Mouse (Mus musculus) thymus, adult 2 months (tissue): ENCODE measurements around the gene Rcsd1. TPM values are rescaled to one million over a fixed set of nuclear protein-coding genes. Genes with fewer than 3 reads are reported as not detected.

Experiments
- DNase-seq: peaks from one replicate; pipeline ENCODE4 v3.0.0; 2021
- H3K27ac ChIP-seq: fragments of 200-500 bp; 2 replicates; pipeline ENCODE4 v1.5.1; 2012; ENCODE audit warnings: low read length, control low read depth; ENCODE audit not compliant: control insufficient read depth, insufficient read depth
- H3K27me3 ChIP-seq: fragments of 200-500 bp; 2 replicates; pipeline ENCODE4 v1.6.1; 2012; ENCODE audit warnings: mild to moderate bottlenecking, low read length, moderate library complexity, mixed read lengths; ENCODE audit not compliant: control insufficient read depth, insufficient read depth
- H3K36me3 ChIP-seq: fragments of 200-500 bp; 2 replicates; pipeline ENCODE4 v1.6.1; 2012; ENCODE audit warnings: mild to moderate bottlenecking, low read length, moderate library complexity; ENCODE audit not compliant: control insufficient read depth, insufficient read depth
- H3K4me1 ChIP-seq: fragments of 200-500 bp; replicated peaks from 2 replicates; pipeline ENCODE4 v1.6.1; 2012; ENCODE audit warnings: low read length; ENCODE audit not compliant: control insufficient read depth, insufficient read depth
- H3K4me3 ChIP-seq: fragments of 200-500 bp; 2 replicates; pipeline ENCODE4 v1.5.1; 2012; ENCODE audit warnings: mild to moderate bottlenecking, low read length, control low read depth, moderate library complexity; ENCODE audit not compliant: control insufficient read depth, insufficient read depth
- CTCF ChIP-seq: fragments of 200-500 bp; IDR thresholded peaks from 2 replicates; pipeline ENCODE4 v1.5.1; 2012; ENCODE audit warnings: mild to moderate bottlenecking, control low read depth, low read length, moderate library complexity, borderline replicate concordance; ENCODE audit not compliant: control insufficient read depth, poor library complexity, insufficient read depth; ENCODE audit errors: extremely low read depth
- POLR2A ChIP-seq: fragments of 200-500 bp; IDR thresholded peaks from 2 replicates; pipeline ENCODE4 v1.6.1; 2012; ENCODE audit warnings: mild to moderate bottlenecking, low read length, control low read depth, moderate library complexity; ENCODE audit not compliant: control insufficient read depth, poor library complexity, insufficient read depth; ENCODE audit errors: extremely low read depth
- WGBS: fragments of 180-500 bp; shearing (Covaris S2); methylation state at CpG from one replicate; pipeline ENCODE4 v1.1.7; 2018; 5-methylcytosine and 5-hydroxymethylcytosine counted together
- polyA plus RNA-seq: library from polyadenylated mRNA; depleted of rRNA; stranded (reverse); fragments of >200 nt; gene quantifications from 2 replicates; pipeline ENCODE4 v1.2.3, GENCODE M21; 2012

The Rcsd1 gene
- polyA plus RNA-seq, 1 experiment = 249 TPM

DNA sequence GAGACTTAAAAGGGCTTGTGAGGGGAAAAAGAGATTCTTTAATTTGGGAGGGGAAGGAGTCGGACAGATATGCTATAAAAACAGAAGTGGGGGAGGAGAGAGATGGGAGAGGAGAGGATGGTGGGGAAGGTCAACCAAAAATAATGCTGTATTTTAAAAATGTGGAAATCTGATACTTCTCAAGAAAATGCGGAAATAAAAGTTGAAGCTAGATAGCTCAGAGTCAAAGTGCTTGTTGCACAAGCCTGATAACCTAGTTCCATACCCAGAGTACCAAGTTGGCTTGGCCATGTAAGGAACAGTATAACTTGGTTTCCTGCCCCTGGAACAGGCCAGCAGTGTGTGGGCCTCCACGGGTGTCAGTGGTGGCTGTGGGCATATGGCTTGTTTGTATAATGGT lies 94.8 kb downstream of the Rcsd1 start:
- no peaks in the 10 kb centered on the region for H3K27me3 ChIP-seq
- no peak overlapping the region for H3K27ac ChIP-seq
- H3K4me3 ChIP-seq = no peak overlapping the region
- whole genome bisulfite sequencing = 94% methylated on average over 3 of the region's 3 CpGs
- 0 out of 2 replicates have a peak, but pooled peaks cover 2% of the 10 kb centered on the region for H3K4me1 ChIP-seq
- no peaks in the 10 kb centered on the region for H3K36me3 ChIP-seq
- TF ChIP-seq POLR2A = no peak
- no peak for TF ChIP-seq CTCF
- no peak for DNase-seq

DNA sequence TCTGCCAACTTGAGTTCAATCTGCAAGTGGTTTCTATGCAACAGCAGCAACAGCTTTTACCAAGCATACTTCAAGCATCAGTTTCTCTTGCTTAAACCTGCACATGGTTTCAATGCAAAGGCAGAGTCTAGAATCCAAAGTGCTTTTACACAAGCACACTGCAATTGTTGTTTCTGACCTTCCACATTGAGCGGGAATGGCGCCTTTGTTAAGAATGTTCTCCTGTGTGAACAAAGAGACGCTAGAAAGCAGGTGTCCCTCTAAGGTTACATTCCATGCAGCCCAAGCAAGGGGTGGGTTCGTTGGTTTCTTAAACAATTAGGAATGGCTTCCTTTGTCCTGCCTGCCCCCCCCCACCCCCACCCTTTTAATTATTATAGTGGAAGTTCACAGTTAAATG lies 95.6 kb downstream of the Rcsd1 start:
- TF ChIP-seq POLR2A = no peak
- TF ChIP-seq CTCF = no peak
- Histone ChIP-seq H3K27ac (no peak overlapping the region), H3K36me3 (no peaks in the 10 kb centered on the region), H3K4me1 (0 out of 2 replicates have a peak, but pooled peaks cover 2% of the 10 kb centered on the region), H3K27me3 (no peaks in the 10 kb centered on the region), H3K4me3 (no peak overlapping the region)
- 91% methylated on average over 4 of the region's 4 CpGs for WGBS
- no peak for DNase-seq

- H3K4me1 ChIP-seq = 0 out of 2 replicates have a peak, but pooled peaks cover 2% of the 10 kb centered on the region
Observed at GRCm38 (mm10) chr1:165612714-165613113, 96.8 kb downstream of the Rcsd1 start.

GRCm38 (mm10) chr1:165610321-165610999 lies 99.1 kb downstream of the Rcsd1 start:
- no peak for DNase-seq
- H3K27me3 ChIP-seq = no peaks in the 10 kb centered on the region
- H3K27ac ChIP-seq = no peak overlapping the region
- no peak overlapping the region for H3K4me3 ChIP-seq
- H3K4me1 ChIP-seq = 0 out of 2 replicates have a peak, but pooled peaks cover 2% of the 10 kb centered on the region
- TF ChIP-seq POLR2A (no peak), CTCF (no peak)
- no peaks in the 10 kb centered on the region for H3K36me3 ChIP-seq
- WGBS = 54% methylated on average over 9 of the region's 9 CpGs

More at GRCm38 (mm10) chr1:165612714-165613113, 96.8 kb downstream of the Rcsd1 start:
- Histone ChIP-seq H3K4me3 (no peak overlapping the region), H3K27me3 (no peaks in the 10 kb centered on the region), H3K27ac (no peak overlapping the region), H3K36me3 (no peaks in the 10 kb centered on the region)
- DNase-seq = peak; percentile 42
- TF ChIP-seq POLR2A = no peak
- TF ChIP-seq CTCF = no peak
- WGBS = 3% methylated on average over 5 of the region's 5 CpGs

GRCm38 (mm10) chr1:165609495-165610320 lies 99.8 kb downstream of the Rcsd1 start:
- Histone ChIP-seq H3K27ac (no peak overlapping the region), H3K36me3 (no peaks in the 10 kb centered on the region), H3K4me1 (0 out of 2 replicates have a peak, but pooled peaks cover 2% of the 10 kb centered on the region), H3K27me3 (no peaks in the 10 kb centered on the region), H3K4me3 (no peak overlapping the region)
- no peak for TF ChIP-seq POLR2A
- no peak for DNase-seq
- WGBS = 86% methylated on average over 7 of the region's 7 CpGs

DNA sequence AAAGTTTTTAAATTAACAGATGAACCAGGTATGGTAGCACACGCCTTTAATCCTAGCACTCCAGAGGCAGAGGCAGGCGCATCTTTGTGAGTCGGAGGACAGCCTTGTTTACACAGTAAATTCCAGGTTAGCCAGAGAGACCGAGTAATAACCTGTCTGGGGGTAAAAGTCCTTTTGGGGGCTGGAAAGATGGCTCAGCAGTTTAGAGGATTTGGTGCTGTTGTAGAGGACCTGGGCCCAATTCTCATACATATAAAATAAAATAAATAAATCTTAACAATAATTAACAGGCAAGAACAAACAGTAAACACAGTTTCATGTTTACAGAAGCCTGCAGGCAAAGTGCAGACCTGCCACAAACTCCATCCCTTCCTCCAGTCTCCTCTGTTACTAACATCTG lies 100.7 kb downstream of the Rcsd1 start:
- no peak for DNase-seq
- Histone ChIP-seq H3K27ac (no peak overlapping the region), H3K27me3 (no peaks in the 10 kb centered on the region), H3K4me3 (no peak overlapping the region), H3K36me3 (no peaks in the 10 kb centered on the region), H3K4me1 (0 out of 2 replicates have a peak, but pooled peaks cover 2% of the 10 kb centered on the region)
- WGBS = 96% methylated on average over 4 of the region's 4 CpGs
- no peak for TF ChIP-seq CTCF
- TF ChIP-seq POLR2A = no peak
